Mouse (Mus musculus): ENCODE measurements around the gene Krt71. TPM values are rescaled to one million over a fixed set of nuclear protein-coding genes. Genes with fewer than 3 reads are reported as not detected.
A peak's percentile ranks its signal among the peaks of the same experiment; 100 is the strongest.

The Krt71 gene
- not detected for total RNA-seq (2021)

DNA sequence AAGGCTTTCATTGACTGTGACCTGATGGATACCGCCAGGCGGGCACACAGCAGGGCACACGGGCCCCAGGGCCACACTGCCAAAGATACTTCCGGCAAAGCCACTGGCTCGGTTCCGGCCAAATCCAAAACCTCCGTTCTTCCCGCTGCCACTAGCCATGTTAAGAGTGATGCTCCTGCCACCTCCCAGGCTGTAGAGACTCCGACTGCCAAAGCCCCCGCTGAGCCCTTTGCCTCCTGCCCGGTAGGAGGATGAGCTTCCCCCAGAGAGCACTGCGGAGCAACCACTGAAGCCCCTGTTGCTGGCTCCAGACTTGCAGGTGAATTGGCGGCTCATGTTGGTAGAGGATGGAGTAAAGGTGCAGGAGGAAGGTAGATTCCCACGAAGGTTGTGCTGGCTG is at the start of gene Krt71:
Gene Krt71 (minus strand): TSS at position 399 of the 400 bp plus-strand sequence.
- DNase-seq (ENCODE audit: extremely low spot score in 1 of 2, low spot score in 1 of 2) = no peak

DNA sequence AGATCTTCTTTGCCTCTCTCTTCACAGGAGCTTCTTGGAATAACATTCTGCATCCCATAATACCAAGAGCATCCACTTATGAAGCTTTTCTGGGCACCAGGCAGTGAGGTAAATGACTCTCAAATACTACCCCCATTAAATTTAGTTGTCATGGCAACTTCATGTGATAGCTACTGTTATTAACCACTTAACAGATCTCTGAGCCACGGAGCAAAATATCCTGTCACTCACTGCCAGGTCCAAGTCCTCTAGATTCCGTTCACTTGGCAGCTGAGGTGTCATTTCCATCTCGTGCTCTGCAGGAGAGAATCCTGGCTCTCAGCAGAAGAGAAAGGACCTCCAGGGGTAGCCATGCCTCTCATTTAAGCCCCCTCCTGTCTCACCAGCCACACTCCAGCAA is 48.0 kb upstream of the Krt71 start:
- no peak for DNase-seq (ENCODE audit: extremely low spot score in 1 of 2, low spot score in 1 of 2)

DNA sequence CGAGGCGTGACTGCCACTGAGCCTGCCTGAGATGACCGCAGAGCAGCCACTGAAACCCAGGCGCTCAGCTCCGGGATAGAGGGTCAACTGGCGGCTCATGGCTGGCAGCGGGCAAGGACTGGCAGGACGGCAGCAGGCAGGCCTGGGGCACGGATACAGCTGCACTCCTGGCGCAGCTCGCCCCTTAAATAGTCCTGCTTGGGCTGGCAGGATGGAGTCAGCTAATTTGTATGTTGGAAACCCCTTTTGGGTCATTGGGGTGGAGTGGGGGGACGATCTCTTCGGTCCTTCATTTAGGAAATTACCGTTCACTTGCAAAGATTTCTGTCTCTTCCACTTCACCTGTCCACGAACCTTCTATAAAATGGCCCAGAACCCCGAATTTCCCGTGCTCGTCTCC is 43.5 kb upstream of the Krt71 start, which contains the start of gene Krt72:
Gene Krt72 (minus strand): TSS at position 101 of the 400 bp plus-strand sequence.
- DNase-seq (ENCODE audit: extremely low spot score in 1 of 2, low spot score in 1 of 2) = no peak

DNA sequence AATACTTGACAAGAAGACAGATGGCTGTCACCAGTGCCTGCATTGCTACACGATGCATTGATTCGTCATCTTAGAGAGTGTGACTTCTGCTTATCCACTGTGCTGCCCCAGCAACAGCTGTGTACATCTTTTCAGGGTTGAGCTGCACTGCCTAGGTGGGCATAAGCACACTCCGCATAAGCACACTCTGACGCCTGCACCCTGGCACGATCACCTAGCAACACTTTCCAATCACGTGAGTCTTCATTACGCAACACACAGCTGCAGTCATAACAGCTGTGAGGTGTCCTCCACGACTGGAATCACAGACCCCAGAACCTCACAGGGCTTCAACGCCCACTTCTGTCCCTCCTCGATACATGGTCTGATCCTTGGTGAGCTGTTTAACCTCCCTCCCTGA is 30.5 kb upstream of the Krt71 start:
- no peak for DNase-seq (ENCODE audit: extremely low spot score in 1 of 2, low spot score in 1 of 2)

DNA sequence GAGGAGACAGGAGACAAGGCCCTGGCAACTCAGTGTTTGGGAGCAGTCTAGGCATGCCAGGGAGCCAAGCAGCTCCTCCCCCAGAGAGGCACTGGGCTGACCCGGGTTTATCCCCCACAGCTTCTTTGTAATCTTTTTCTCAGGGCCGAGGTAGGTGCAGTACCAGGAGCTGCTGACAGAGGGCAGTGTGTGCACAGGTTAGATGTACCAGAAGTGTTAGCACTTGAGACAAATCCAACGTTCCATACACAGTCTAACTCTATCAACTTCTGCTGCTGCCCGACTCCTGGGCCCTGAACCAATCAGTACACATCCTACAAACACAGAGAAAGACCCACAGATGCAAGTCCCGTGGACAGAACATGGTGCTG is 29.8 kb upstream of the Krt71 start:
- peak; percentile 90 to 99 for DNase-seq (ENCODE audit: extremely low spot score in 1 of 2, low spot score in 1 of 2)

DNA sequence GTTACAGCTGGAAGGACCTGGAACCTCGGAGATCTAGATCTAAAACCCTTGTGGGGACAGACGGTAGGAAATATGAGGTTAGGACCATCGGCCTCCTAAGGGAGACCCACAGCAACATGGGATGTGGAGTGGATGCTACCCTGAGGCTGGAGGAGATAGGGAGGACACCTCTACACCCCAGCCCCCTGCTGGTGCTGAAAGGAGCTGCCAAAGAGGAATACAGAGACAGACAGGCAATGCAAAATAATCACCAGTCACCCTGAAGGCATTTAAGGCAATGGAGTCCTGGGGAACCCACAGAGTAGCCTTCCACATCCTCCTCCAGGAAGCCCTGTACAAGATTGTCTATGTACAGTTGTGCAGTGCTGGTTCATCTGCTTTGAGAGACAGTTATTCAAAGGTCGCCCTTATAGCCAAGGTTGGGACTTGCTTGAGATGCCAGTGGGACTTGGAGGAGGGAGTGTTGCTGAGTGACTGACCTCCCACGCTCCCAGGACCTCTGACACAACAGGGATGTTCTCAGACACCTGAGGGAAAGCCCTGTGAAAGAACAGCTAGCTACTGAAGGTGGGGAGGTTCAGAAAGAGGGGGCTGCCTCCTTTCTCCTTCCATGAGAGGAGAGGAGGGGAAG is 29.3 kb upstream of the Krt71 start:
- DNase-seq (ENCODE audit: extremely low spot score in 1 of 2, low spot score in 1 of 2) = peak in 1 of 2 experiments; percentile 17

DNA sequence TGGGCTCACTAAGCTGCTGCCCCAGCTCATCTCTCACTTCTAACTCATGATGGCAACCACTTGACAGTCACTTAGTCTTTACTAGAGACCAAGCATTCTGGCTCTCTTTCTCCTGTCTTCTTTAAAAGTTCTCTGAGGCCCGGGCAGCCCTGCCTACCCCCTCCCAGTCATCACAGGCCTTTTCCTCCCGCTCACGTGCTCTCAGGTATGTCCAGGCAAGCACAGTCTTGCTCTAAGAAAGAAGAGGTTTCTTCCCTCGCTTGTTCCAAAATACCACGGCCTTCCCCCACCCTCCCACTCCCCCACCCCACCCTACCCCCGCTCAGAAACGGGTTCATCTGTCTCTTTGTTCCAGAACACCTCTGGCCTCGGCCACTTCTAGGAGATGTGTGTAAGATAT is 27.3 kb upstream of the Krt71 start:
- DNase-seq (ENCODE audit: extremely low spot score in 1 of 2, low spot score in 1 of 2) = no peak

DNA sequence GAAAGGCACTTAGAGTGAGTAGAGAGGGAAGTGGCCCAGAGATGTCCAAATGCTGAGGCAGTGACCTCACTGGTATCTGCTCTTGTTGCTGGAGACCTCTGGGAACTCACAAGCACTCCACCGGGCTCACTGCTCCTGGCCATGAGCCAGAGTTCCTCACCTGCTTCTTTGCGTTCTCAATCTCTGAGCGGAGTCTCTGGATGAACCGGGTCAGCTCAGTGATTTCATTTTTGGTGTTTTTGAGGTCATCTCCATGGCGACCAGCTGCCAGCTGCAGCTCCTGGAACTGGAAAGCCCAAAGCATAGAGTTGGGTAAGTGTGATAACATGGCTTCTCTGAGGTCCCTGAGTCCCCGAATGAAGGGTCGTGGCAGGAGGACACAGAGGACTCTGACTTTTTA is 5.1 kb downstream of the Krt71 start:
- DNase-seq (ENCODE audit: extremely low spot score in 1 of 2, low spot score in 1 of 2) = no peak

DNA sequence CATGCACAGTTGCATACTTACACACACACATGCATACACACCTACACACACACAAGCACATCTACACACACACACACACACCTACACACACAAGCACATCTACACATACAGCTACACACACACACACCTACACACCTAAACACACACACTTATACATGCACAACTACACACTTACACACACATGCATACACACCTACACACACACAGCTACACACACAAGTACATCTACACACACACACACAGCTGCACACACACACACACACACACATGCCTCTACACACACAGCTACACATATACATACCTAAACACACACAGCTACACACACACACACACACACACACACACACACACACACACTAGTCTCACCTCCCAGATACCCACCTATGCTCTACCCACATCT is 12.3 kb downstream of the Krt71 start:
- DNase-seq (ENCODE audit: extremely low spot score in 1 of 2, low spot score in 1 of 2) = no peak

DNA sequence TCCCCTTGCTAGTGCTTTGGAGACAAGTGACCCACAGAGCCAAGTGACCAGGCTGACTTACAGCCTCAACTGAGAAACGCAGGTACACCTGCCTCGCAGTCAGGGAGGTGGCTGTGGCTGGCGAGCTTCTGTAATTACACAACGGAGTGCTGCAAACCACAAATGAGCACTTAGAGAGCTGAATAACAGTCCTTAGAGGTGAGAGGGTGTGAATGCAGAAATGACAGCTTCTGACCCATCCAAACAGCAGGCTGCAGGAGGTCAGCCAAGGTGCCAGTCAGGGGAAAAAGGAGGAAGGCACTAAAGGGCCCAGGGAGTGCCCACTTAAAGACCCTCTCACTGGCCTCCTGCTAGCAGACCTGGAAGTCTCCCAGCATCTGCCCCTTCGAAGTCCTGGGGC is 18.2 kb downstream of the Krt71 start:
- no peak for DNase-seq (ENCODE audit: extremely low spot score in 1 of 2, low spot score in 1 of 2)

DNA sequence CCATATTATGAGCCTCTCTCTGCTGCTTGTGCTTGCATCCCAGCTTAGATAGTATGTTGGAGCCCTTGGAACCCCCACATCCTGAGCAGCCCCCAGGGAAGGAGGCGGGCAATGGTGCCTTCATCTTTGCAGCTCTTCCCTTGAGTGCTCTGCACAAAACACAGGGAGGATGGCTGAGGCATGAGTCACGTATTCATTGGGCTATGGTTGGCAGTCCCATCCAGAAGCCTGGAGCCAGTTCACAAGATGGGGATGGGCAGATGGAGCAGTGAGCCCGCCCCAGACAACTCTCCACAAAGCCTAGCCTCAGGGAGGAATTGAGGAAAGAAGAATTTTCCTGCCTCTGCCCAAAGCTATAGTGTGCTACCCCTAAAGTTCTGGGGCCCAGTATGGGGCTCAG is 27.1 kb downstream of the Krt71 start:
- DNase-seq (ENCODE audit: extremely low spot score in 1 of 2, low spot score in 1 of 2) = no peak

DNA sequence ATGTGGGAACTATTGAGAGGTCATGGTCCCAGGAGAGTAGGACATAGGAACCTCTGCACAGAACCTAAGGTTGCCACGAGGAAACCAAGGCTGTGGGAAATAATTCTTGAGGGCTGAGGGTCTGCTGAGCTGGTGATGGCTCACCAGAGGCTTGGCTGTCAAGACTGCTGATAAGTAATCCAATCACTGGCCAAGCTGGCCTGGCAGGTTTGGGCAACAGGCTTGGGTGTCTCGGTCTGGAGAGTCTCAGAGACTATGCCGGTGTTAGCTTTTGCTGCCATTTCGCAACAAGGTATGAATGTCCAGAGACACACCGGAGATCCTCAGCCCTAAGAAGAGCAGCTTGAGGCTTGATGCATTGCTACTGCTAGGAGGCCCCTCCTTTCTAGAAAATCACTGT is 28.6 kb downstream of the Krt71 start:
- DNase-seq (ENCODE audit: extremely low spot score in 1 of 2, low spot score in 1 of 2) = no peak

DNA sequence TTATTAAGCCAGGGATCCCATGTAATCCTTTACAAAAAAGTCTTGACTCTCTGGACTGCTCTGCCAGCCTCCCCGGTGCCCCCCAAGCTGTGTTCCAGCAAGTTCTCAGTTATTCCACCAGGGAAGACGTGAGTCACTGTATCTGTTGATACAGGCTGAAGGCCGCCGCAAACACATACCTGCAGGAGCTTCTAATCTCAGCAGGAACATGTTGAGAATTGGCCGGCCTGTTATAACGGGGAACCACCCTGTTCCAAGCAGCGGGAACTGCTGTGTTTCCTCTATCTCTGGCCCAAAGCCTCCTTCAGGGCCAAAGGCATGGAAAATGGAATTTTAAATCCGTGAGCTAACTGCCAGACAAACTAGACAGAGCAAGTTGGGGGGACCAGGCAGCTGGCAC is 29.2 kb downstream of the Krt71 start:
- no peak for DNase-seq (ENCODE audit: extremely low spot score in 1 of 2, low spot score in 1 of 2)

DNA sequence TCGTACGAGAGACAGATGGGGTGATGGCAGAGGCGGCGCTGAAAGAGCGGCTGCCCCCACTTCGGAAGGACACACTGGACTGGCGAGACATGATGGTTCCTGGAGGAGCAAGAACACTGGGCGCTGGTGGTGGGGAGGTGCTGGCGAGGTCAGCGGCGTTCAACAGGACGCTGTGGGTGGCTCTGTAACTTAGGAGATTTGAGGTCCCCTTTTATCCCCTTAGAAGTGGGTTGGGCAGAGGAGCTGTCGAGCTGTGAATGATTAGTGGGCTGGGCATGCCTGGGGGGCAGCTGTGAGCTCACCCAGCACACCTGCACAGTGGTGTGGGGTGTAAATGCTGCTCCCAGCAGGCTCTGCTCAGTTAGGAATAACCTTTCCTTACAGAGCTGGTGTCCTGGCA is 30.2 kb downstream of the Krt71 start, which contains the start of gene Krt5:
Gene Krt5 (minus strand): TSS at position 179 of the 400 bp plus-strand sequence.
- no peak for DNase-seq (ENCODE audit: extremely low spot score in 1 of 2, low spot score in 1 of 2)

DNA sequence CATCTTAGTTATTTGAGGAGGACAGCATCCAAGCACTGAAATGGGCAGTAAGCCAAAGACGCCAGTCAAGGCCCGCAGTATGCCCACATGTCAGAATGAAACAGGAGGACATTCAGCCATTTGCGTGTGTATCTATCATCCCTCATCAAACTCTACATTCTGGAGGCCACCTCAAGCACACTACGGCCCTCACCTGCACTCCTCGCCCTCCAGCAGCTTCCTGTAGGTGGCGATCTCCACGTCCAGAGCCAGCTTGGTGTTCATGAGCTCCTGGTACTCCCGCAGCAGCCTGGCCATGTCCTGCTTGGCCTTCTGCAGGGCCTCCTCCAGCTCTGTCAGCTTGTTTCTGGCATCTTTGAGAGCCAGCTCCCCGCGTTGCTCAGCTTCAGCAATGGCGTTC is 34.2 kb downstream of the Krt71 start:
- no peak for DNase-seq (ENCODE audit: extremely low spot score in 1 of 2, low spot score in 1 of 2)

DNA sequence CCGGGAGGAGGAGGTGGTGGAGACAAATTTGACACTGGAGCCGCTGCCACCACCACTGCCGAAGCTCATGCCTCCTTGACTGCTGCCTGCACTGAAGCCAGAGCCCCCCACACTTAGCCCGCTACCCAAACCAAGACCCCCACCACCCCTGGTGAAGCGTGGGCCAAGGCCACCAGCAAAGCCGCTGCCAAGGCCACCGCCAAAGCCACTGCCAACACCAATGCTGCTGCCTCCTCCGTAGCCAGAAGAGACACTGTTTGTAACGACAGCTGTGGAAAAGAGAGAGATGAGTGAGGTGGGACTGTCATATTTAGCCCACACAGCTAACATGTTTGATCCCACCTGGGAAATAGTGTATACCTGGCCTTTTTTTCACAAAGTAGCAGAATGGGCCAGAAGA is 35.5 kb downstream of the Krt71 start:
- no peak for DNase-seq (ENCODE audit: extremely low spot score in 1 of 2, low spot score in 1 of 2)

DNA sequence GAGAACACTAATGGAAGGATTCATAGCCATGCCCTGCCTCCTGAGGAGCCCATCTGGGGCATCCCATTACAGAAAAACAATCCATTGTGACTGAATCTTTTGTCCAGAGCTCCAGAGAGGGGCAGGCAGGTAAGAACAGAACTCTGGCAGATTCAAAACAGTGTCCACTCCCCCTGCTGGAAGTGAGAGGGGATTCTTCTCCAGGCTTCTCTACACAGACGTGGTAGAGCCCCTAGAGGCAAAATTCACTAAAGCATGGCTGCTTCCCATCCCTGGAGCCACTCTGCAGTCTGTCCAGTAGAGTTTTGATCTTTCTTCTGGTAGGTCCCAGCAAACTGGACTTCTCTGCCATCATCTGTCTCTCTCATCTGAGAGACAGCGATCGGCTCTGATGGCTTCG is 38.8 kb downstream of the Krt71 start:
- DNase-seq (ENCODE audit: extremely low spot score in 1 of 2, low spot score in 1 of 2) = no peak

DNA sequence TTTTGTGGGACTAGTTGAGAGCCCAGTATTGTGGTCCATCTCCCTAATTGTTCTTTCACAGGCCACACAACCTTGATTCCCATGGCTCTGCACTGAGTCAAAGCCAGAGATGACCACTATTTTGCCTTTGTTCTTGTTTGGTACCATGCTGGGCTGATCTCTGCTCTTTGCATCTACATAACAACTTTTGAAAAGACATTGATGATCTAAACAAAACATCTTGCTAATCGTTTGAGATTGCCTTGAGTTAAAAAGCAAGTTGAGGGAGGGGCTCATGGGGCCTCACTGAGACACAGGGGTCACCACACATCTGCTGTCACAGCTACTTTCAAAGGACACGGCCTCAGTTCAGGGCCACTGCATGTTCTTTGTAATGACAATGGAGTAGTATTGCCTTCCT is 40.5 kb downstream of the Krt71 start:
- DNase-seq (ENCODE audit: extremely low spot score in 1 of 2, low spot score in 1 of 2) = no peak

DNA sequence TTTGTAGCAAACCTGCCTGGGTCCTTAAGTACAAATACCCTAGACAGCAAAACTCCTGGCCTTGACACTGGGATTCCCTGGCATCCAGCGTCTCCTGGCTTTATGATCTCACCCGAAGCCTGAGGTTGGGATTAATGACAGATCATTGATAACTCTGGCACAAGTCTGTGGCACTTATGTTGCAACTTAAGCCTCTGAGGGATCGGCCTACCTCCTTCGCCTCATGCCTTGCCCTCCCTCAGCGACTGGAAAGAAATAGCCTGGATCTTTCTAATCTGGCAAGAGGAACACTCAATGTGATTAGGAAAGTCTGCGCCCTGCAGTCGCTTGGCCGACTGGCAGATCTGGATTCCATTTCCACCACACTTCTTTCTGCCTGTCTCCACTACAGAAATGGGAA is 43.0 kb downstream of the Krt71 start:
- DNase-seq (ENCODE audit: extremely low spot score in 1 of 2, low spot score in 1 of 2) = no peak

DNA sequence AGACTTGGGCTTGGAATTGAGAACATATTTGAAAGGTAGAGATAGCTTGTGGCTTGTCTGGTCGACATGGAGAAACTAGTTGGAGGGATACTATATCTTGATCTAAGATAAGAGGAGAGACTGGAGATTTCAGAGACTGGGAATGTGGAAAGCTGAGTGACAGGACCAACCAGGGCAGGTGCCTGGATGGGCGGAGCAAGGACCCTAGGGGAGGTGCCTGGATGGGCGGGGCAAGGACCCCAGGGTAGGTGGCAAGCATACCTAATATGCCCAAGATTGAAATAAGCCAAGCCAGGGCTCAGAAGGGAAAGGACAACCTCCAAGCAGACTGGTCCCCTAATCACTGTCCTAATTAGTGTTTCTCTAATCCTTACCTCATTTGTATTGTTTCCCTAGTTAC is 43.7 kb downstream of the Krt71 start:
- DNase-seq (ENCODE audit: extremely low spot score in 1 of 2, low spot score in 1 of 2) = no peak

DNA sequence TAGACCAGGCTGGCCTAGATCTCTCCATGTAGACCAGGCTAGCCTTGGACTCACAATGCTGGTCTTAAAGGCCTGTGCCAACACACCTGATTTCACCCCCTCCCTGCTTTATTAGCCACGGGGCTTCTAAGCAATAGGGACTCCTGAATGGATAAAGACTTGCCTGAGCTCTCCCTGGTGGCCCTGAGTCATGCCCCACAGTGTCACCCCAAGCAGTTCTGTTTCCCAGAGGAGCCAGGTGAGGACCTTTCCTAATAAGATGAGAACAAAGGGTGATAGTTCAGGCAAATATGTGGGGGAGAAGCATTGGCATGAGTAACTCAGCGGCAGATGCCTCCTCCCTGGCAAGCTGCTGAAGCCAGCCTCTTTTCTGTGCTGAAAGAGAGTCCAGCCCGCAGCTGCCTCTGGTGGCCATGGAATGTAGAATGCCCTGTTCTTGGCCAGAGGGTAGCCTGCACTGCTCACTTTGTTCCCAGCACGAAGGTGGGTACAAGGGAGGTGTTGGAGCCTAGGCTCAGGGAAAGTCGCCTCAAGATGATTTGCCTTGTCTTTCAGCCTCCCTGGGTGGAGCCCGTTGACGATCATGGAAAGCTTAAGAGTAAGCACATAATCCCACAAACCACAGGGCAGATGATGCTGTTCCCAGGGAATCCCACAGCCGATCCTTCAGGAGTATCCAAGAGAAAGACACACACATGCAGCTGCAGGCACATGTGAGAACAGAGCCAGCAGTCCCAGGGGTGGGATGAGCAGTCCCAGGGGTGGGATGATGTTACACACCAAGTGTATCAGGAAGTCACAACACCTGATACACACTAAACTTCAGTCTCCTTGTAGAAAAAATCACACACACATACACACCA is 45.4 kb downstream of the Krt71 start:
- DNase-seq (ENCODE audit: extremely low spot score in 1 of 2, low spot score in 1 of 2) = no peak

DNA sequence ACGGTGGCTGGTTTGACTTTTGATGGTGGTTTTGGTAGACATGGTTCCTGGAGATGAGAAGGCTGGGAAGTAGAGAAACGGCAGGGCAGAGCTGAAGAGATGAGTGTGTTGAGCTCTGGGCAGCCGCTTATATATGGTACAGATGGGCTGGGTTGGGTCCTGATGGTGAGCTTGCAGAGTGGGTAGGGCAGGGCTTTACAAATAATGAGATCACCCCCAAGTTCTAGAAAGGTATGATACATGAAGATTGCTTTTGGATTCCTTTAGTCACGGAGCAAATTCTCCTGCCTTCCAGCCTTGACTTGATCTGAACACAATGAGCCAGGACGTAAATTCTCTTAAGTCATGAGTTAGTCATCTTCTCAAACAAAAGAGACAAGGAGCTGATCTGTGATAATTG is 48.7 kb downstream of the Krt71 start, which contains the start of gene Krt6a:
Gene Krt6a (minus strand): TSS at position 101 of the 400 bp plus-strand sequence.
- no peak for DNase-seq (ENCODE audit: extremely low spot score in 1 of 2, low spot score in 1 of 2)
